Comparison of ENCODE assay signal across 1 mouse cellular context in the genomic region with DNA sequence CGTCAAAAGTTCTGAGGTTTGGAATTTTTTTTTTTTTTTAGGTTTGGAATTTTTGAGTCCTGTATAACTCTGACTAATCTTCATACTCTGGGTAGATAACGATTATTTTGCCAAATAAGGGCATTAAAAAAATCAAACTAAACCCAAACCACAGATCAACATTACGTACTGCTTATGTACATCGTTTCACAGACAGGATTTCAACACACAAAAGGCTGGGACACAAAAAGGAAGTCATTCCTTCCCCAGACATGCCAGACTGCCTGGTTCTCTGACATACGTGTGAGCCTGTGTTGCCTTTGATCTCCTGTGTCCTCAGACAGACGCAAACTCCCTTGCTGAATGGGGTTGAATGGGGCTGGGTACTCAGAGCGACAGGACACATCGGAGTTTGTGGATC.
TF ChIP-seq lines count a peak whose summit lies in the region.

No protein-coding gene starts in this region.

TF ChIP-seq in myocyte, 11 proteins besides CTCF, POLR2A, EP300 and RAD21 (continued from another document):
- no peak for TF ChIP-seq MYOG (IDR thresholded peaks at IDR 0.05; ENCODE audit: control insufficient read depth in 1 of 3, insufficient read depth in 1 of 3, insufficient read length in 2 of 3, low read depth in 2 of 3)
- peak; percentile 31; the same call in 1 of the 2 replicates for TF ChIP-seq CEBPB (IDR thresholded peaks at IDR 0.05; ENCODE audit: insufficient read depth, poor library complexity, severe bottlenecking)
